Mouse (Mus musculus) hindbrain, embryonic 13.5 days (tissue): ENCODE measurements at regions not wholly inside any gene's neighbourhood (a gene's known extent, or its start where the extent isn't known, plus 50 kb on each side); places are given as distances from the start of the nearest gene placed in this dataset.

ENCODE experiments used
- ATAC-seq: fragments of 200-750 bp; cut with Nextera tagmentation; 2 replicates; pipeline ENCODE4 v1.8.0; 2017; ENCODE audit warnings: moderate TSS enrichment; ENCODE audit not compliant: low FRiP score
- H3K27ac ChIP-seq: fragments of 300-500 bp; sonication (generic); 2 replicates; pipeline ENCODE4 v1.5.1; 2015; ENCODE audit warnings: inconsistent platforms, mild to moderate bottlenecking, moderate library complexity
- H3K27me3 ChIP-seq: fragments of 300-500 bp; sonication (generic); 2 replicates; pipeline ENCODE4 v1.6.1; 2015; ENCODE audit warnings: mild to moderate bottlenecking, inconsistent platforms
- H3K36me3 ChIP-seq: fragments of 300-500 bp; sonication (generic); 2 replicates; pipeline ENCODE4 v1.6.1; 2015; ENCODE audit warnings: mild to moderate bottlenecking, inconsistent platforms
- H3K4me1 ChIP-seq: fragments of 300-500 bp; sonication (generic); replicated peaks from 2 replicates; pipeline ENCODE4 v1.6.1; 2015; ENCODE audit warnings: inconsistent platforms
- H3K4me2 ChIP-seq: fragments of 300-500 bp; sonication (generic); 2 replicates; pipeline ENCODE4 v1.6.1; 2015; ENCODE audit warnings: inconsistent platforms, mild to moderate bottlenecking, moderate library complexity
- H3K4me3 ChIP-seq: fragments of 300-500 bp; sonication (generic); 2 replicates; pipeline ENCODE4 v1.5.1; 2015; ENCODE audit warnings: mild to moderate bottlenecking, inconsistent platforms
- H3K9ac ChIP-seq: fragments of 300-500 bp; sonication (generic); 2 replicates; pipeline ENCODE4 v1.6.1; 2015; ENCODE audit warnings: mild to moderate bottlenecking, inconsistent platforms
- H3K9me3 ChIP-seq: fragments of 300-500 bp; sonication (generic); 2 replicates; pipeline ENCODE4 v1.6.1; 2016; ENCODE audit warnings: inconsistent platforms
- WGBS: fragments of 180-500 bp; shearing (Covaris S2); methylation state at CpG from one replicate; pipeline ENCODE4 v1.1.7; 2015; 5-methylcytosine and 5-hydroxymethylcytosine counted together

GRCm38 (mm10) chr13:83075320-83075877, 428.4 kb upstream of the Mef2c start:
- H3K4me2 ChIP-seq: no peak overlapping the region
- H3K9ac ChIP-seq: no peak overlapping the region
- no peaks in the 10 kb centered on the region for H3K27me3 ChIP-seq
- H3K36me3 ChIP-seq: no peaks in the 10 kb centered on the region
- no peak for ATAC-seq
- 63% methylated on average over 7 of the region's 7 CpGs for WGBS
- no peak overlapping the region for H3K4me3 ChIP-seq
- no peak overlapping the region for H3K27ac ChIP-seq
- no peaks in the 10 kb centered on the region for H3K9me3 ChIP-seq
- H3K4me1 ChIP-seq: no peaks in the 10 kb centered on the region

DNA sequence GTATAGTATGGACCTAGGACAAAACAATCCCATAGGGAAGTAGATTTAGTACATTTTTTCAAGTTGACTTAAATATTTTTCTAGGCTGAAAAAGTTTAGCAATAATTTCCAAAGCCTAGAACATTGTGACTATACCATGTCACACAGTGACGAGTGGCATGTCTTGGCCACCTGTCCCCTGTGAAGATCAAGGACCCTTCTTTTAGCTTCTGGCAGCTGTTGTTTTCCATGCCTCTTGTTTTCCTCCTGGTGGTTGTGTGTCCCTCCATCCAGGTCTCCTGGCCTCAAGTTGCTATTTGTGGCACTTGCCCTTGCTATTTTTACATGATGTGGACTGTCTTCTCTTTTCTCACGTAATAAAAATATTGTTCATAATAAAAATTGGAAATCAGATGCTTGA, 427.2 kb upstream of the Mef2c start:
- H3K27ac ChIP-seq: no peak overlapping the region
- H3K27me3 ChIP-seq: no peaks in the 10 kb centered on the region
- H3K9ac ChIP-seq: no peak overlapping the region
- 82% methylated on average over 2 of the region's 2 CpGs for WGBS
- H3K4me1 ChIP-seq: no peaks in the 10 kb centered on the region
- no peak overlapping the region for H3K4me2 ChIP-seq
- no peaks in the 10 kb centered on the region for H3K9me3 ChIP-seq
- no peak for ATAC-seq
- no peaks in the 10 kb centered on the region for H3K36me3 ChIP-seq
- H3K4me3 ChIP-seq: no peak overlapping the region

DNA sequence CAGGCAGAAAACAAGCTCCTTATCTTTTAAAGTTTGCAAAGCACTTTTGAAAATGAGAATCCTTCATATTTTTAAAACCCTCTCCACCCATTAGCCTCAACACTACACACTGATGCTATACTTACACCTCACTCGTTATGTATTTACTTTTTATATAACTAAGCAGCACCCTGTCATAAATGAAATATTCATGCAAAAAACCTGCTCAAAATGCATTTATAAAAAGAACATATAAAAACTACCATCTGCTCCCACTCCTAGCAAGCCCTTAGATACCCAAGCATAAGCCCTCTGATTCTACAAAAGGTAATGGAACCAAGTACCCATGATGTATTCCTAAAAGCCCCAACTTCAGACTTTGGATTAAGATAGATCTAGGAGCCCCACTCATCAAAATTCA, 426.7 kb upstream of the Mef2c start:
- ATAC-seq: no peak
- H3K27ac ChIP-seq: no peak overlapping the region
- no peaks in the 10 kb centered on the region for H3K27me3 ChIP-seq
- H3K4me1 ChIP-seq: no peaks in the 10 kb centered on the region
- 95% methylated on average over 1 of the region's 1 CpGs for WGBS
- no peak overlapping the region for H3K9ac ChIP-seq
- no peaks in the 10 kb centered on the region for H3K36me3 ChIP-seq
- H3K9me3 ChIP-seq: no peaks in the 10 kb centered on the region
- no peak overlapping the region for H3K4me3 ChIP-seq
- no peak overlapping the region for H3K4me2 ChIP-seq

GRCm38 (mm10) chr13:83079291-83079690, 424.5 kb upstream of the Mef2c start:
- H3K9me3 ChIP-seq: no peaks in the 10 kb centered on the region
- H3K4me2 ChIP-seq: no peak overlapping the region
- H3K9ac ChIP-seq: no peak overlapping the region
- no peak for ATAC-seq
- H3K27ac ChIP-seq: no peak overlapping the region
- H3K4me3 ChIP-seq: no peak overlapping the region
- no peaks in the 10 kb centered on the region for H3K36me3 ChIP-seq
- no peaks in the 10 kb centered on the region for H3K27me3 ChIP-seq
- 77% methylated on average over 1 of the region's 1 CpGs for whole genome bisulfite sequencing
- no peaks in the 10 kb centered on the region for H3K4me1 ChIP-seq

- no peaks in the 10 kb centered on the region for H3K27me3 ChIP-seq
- H3K36me3 ChIP-seq: no peaks in the 10 kb centered on the region
- 81% methylated on average over 3 of the region's 3 CpGs for WGBS
- no peak for ATAC-seq
- no peaks in the 10 kb centered on the region for H3K4me1 ChIP-seq
- H3K4me2 ChIP-seq: no peak overlapping the region
- no peaks in the 10 kb centered on the region for H3K9me3 ChIP-seq
- H3K9ac ChIP-seq: no peak overlapping the region
- H3K27ac ChIP-seq: no peak overlapping the region
- H3K4me3 ChIP-seq: no peak overlapping the region
Measured at GRCm38 (mm10) chr13:83084948-83085347, 418.9 kb upstream of the Mef2c start.

GRCm38 (mm10) chr13:83099908-83100307, 403.9 kb upstream of the Mef2c start:
- H3K27ac ChIP-seq: no peak overlapping the region
- no peaks in the 10 kb centered on the region for H3K4me1 ChIP-seq
- no peak overlapping the region for H3K9ac ChIP-seq
- no peaks in the 10 kb centered on the region for H3K9me3 ChIP-seq
- H3K4me3 ChIP-seq: no peak overlapping the region
- no peak for ATAC-seq
- H3K4me2 ChIP-seq: no peak overlapping the region
- no peaks in the 10 kb centered on the region for H3K27me3 ChIP-seq
- WGBS: 72% methylated on average over 1 of the region's 1 CpGs
- no peaks in the 10 kb centered on the region for H3K36me3 ChIP-seq

DNA sequence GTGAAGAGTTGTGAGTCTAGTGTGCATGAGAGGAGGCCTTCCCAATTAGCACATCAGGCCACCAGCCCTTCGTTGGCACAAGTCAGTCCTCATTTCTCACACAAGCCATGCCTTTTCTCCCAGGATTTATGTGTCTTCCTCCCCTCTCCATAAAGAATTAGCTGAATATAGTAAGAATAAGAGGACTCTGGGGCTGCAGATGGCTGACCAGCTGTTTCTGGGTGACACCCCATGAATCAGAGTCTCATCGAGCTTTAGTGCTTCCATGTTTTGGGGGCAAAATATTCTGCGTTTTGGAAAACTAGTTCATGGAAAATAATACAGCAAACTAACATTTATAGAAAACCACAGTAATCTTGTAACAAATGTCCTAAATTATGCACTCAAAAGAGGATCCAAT, 393.2 kb upstream of the Mef2c start:
- no peak overlapping the region for H3K9ac ChIP-seq
- no peak overlapping the region for H3K27ac ChIP-seq
- 68% methylated on average over 3 of the region's 3 CpGs for WGBS
- H3K4me1 ChIP-seq: 0 out of 2 replicates have a peak, but pooled peaks cover 6% of the 10 kb centered on the region
- no peaks in the 10 kb centered on the region for H3K36me3 ChIP-seq
- H3K4me2 ChIP-seq: no peak overlapping the region
- no peaks in the 10 kb centered on the region for H3K9me3 ChIP-seq
- H3K27me3 ChIP-seq: no peaks in the 10 kb centered on the region
- H3K4me3 ChIP-seq: no peak overlapping the region
- ATAC-seq: no peak

DNA sequence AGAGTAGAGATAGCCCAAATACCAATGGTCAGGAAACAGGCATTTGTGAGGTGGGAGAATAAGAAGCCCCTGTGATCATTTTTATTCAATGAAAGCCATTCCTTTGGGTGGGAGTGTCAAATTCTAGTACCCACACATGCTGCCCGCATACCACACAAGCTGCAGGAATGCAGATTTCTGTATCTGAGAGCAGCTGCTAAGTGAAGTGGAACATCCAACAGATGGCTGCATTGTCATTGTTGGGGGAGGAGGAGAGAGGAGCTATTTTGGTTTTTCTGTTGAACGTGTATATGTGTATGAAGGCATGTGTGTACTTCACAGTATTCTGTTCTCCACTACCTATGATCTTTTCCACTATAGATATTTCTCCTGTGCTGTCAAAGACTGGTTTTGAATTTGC, 392.3 kb upstream of the Mef2c start:
- H3K27ac ChIP-seq: no peak overlapping the region; the same call in 1 of the 2 replicates
- no peak overlapping the region for H3K4me3 ChIP-seq
- H3K9me3 ChIP-seq: no peaks in the 10 kb centered on the region
- H3K36me3 ChIP-seq: no peaks in the 10 kb centered on the region
- no peak overlapping the region for H3K9ac ChIP-seq
- 5% methylated on average over 2 of the region's 2 CpGs for WGBS
- H3K4me2 ChIP-seq: no peak overlapping the region
- H3K4me1 ChIP-seq: 0 out of 2 replicates have a peak, but pooled peaks cover 6% of the 10 kb centered on the region
- no peaks in the 10 kb centered on the region for H3K27me3 ChIP-seq
- peak; percentile 80; the same call in 1 of the 2 replicates for ATAC-seq

GRCm38 (mm10) chr13:83112323-83112722, 391.5 kb upstream of the Mef2c start:
- 70% methylated on average over 1 of the region's 1 CpGs for WGBS
- ATAC-seq: no peak
- no peak overlapping the region for H3K9ac ChIP-seq
- no peaks in the 10 kb centered on the region for H3K36me3 ChIP-seq
- 0 out of 2 replicates have a peak, but pooled peaks cover 6% of the 10 kb centered on the region for H3K4me1 ChIP-seq
- H3K27me3 ChIP-seq: no peaks in the 10 kb centered on the region
- no peak overlapping the region for H3K4me3 ChIP-seq
- no peak overlapping the region for H3K27ac ChIP-seq
- no peak overlapping the region for H3K4me2 ChIP-seq
- no peaks in the 10 kb centered on the region for H3K9me3 ChIP-seq

DNA sequence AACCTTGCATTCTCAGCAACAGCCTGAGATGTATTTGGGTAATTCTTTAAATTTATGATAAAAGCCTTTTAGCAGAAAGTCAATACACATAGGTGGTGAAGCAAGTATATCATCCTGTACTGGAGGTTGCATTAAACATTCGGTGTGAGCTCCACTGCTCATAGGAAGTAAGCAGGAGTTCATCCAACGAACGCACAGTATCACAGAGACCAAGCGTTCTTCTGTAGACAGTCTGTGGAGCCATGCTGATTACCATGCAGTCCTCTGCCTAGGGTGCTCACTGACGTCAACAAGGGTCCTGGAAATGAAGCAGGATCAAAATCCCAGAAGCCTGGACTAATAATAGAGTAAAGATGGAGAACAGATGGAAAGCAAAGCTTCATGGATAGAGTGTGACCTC, 391.1 kb upstream of the Mef2c start:
- WGBS: 78% methylated on average over 5 of the region's 5 CpGs

GRCm38 (mm10) chr13:83113808-83114207, 390.0 kb upstream of the Mef2c start:
- Histone ChIP-seq H3K4me3 (no peak overlapping the region), H3K4me2 (no peak overlapping the region), H3K9ac (no peak overlapping the region), H3K4me1 (0 out of 2 replicates have a peak, but pooled peaks cover 6% of the 10 kb centered on the region), H3K9me3 (no peaks in the 10 kb centered on the region), H3K36me3 (no peaks in the 10 kb centered on the region), H3K27ac (no peak overlapping the region), H3K27me3 (no peaks in the 10 kb centered on the region)
- ATAC-seq: no peak

More for the DNA sequence above, 391.1 kb upstream of the Mef2c start:
- no peaks in the 10 kb centered on the region for H3K9me3 ChIP-seq
- 0 out of 2 replicates have a peak, but pooled peaks cover 6% of the 10 kb centered on the region for H3K4me1 ChIP-seq
- H3K36me3 ChIP-seq: no peaks in the 10 kb centered on the region
- no peak overlapping the region for H3K4me3 ChIP-seq
- no peaks in the 10 kb centered on the region for H3K27me3 ChIP-seq
- no peak overlapping the region for H3K27ac ChIP-seq
- H3K4me2 ChIP-seq: no peak overlapping the region
- H3K9ac ChIP-seq: no peak overlapping the region
- no peak for ATAC-seq

- Histone ChIP-seq H3K27me3 (no peaks in the 10 kb centered on the region), H3K9ac (no peak overlapping the region), H3K27ac (no peak overlapping the region), H3K9me3 (no peaks in the 10 kb centered on the region), H3K4me1 (0 out of 2 replicates have a peak, but pooled peaks cover 6% of the 10 kb centered on the region), H3K4me2 (no peak overlapping the region), H3K4me3 (no peak overlapping the region), H3K36me3 (no peaks in the 10 kb centered on the region)
- 80% methylated on average over 2 of the region's 2 CpGs for WGBS
- no peak for ATAC-seq
Measured at GRCm38 (mm10) chr13:83114401-83114800, 389.4 kb upstream of the Mef2c start.

GRCm38 (mm10) chr13:83115691-83116090, 388.1 kb upstream of the Mef2c start:
- H3K36me3 ChIP-seq: no peaks in the 10 kb centered on the region
- no peak overlapping the region for H3K4me2 ChIP-seq
- H3K9me3 ChIP-seq: no peaks in the 10 kb centered on the region
- no peak for ATAC-seq
- no peak overlapping the region for H3K27ac ChIP-seq
- 86% methylated on average over 2 of the region's 2 CpGs for WGBS
- no peaks in the 10 kb centered on the region for H3K27me3 ChIP-seq
- H3K4me3 ChIP-seq: no peak overlapping the region
- 0 out of 2 replicates have a peak, but pooled peaks cover 2% of the 10 kb centered on the region for H3K4me1 ChIP-seq
- H3K9ac ChIP-seq: no peak overlapping the region
